16 mouse cellular contexts compared by ENCODE assay signal in genomic region chr5:132500817-132501231, GRCm38 (mm10). TPM values are rescaled to one million over a fixed set of nuclear protein-coding genes. Genes with fewer than 3 reads are reported as not detected.
DNase-seq lines count a peak whose midpoint lies in the region; ATAC-seq and TF ChIP-seq lines count a peak whose summit lies in the region.
"Had no signal": no experiment of that assay in that cellular context is flagged by ENCODE, and none has a peak within 500 bp of the region (broad histone marks: within the 10 kb centered on the region; RNA-seq: fewer than 3 reads in every experiment).

No protein-coding gene starts in this region.

- H3K4me2 ChIP-seq in forebrain, embryonic 12.5 days, result peak overlapping the region; percentile 19; the same call in 1 of the 2 replicates
- no peak overlapping the region for H3K4me2 ChIP-seq in forebrain, embryonic 15.5 days (replicated peaks)
- H3K4me2 ChIP-seq in lung, embryonic 14.5 days, result no peak overlapping the region
- no peak overlapping the region for H3K4me2 ChIP-seq in midbrain, embryonic 14.5 days (ENCODE audit: low read length)

- TF ChIP-seq CTCF in lung, embryonic 14.5 days (IDR thresholded peaks at IDR 0.05; ENCODE audit: low read depth), result no peak

- WGBS in forebrain, embryonic 12.5 days, result 5% methylated on average over 3 of the region's 3 CpGs
- 0% methylated on average over 3 of the region's 3 CpGs for WGBS in forebrain, embryonic 15.5 days
- 9% methylated on average over 3 of the region's 3 CpGs for WGBS in lung, embryonic 14.5 days
- WGBS in midbrain, embryonic 14.5 days, result 3% methylated on average over 3 of the region's 3 CpGs

- no peaks in the 10 kb centered on the region for H3K9me3 ChIP-seq in forebrain, embryonic 12.5 days
- no peaks in the 10 kb centered on the region for H3K9me3 ChIP-seq in forebrain, embryonic 15.5 days
- H3K9me3 ChIP-seq in lung, embryonic 14.5 days (ENCODE audit: low read depth, low read length), result no peaks in the 10 kb centered on the region
- no peaks in the 10 kb centered on the region for H3K9me3 ChIP-seq in midbrain, embryonic 14.5 days (ENCODE audit: control insufficient read depth, low read length)
- H3K9me3 ChIP-seq: G1E had no signal

- no peak for ATAC-seq in forebrain, embryonic 12.5 days (ENCODE audit: low FRiP score)
- ATAC-seq in forebrain, embryonic 15.5 days (replicated peaks), result no peak
- 0 out of 2 replicates have a peak, but pooled peaks have one; percentile 21 for ATAC-seq in lung, embryonic 14.5 days (ENCODE audit: insufficient read depth)
- no peak for ATAC-seq in midbrain, embryonic 14.5 days (ENCODE audit: low FRiP score, low TSS enrichment)
- ATAC-seq: intestine, postnatal 0 days had no signal

- no peak overlapping the region for H3K4me3 ChIP-seq in forebrain, embryonic 12.5 days (replicated peaks)
- no peak overlapping the region for H3K4me3 ChIP-seq in forebrain, embryonic 15.5 days
- no peak overlapping the region for H3K4me3 ChIP-seq in lung, embryonic 14.5 days (ENCODE audit: low read depth, low read length)
- no peak overlapping the region for H3K4me3 ChIP-seq in midbrain, embryonic 14.5 days (replicated peaks; ENCODE audit: low read depth, low read length)
- H3K4me3 ChIP-seq: myocyte had no signal

- H3K9ac ChIP-seq in forebrain, embryonic 12.5 days, result no peak overlapping the region
- H3K9ac ChIP-seq in forebrain, embryonic 15.5 days (replicated peaks), result no peak overlapping the region
- no peak overlapping the region for H3K9ac ChIP-seq in lung, embryonic 14.5 days
- H3K9ac ChIP-seq in midbrain, embryonic 14.5 days (replicated peaks; ENCODE audit: low read length), result no peak overlapping the region
- H3K9ac ChIP-seq: liver, embryonic 14.5 days had no signal

- no peaks in the 10 kb centered on the region for H3K36me3 ChIP-seq in forebrain, embryonic 12.5 days (replicated peaks)
- H3K36me3 ChIP-seq in forebrain, embryonic 15.5 days, result no peaks in the 10 kb centered on the region
- no peaks in the 10 kb centered on the region for H3K36me3 ChIP-seq in lung, embryonic 14.5 days (ENCODE audit: insufficient read depth)
- H3K36me3 ChIP-seq in midbrain, embryonic 14.5 days (ENCODE audit: control insufficient read depth, insufficient read depth, low read length), result no peaks in the 10 kb centered on the region
- H3K36me3 ChIP-seq: G1E had no signal

- H3K27me3 ChIP-seq in forebrain, embryonic 12.5 days, result peaks cover 8% of the 10 kb centered on the region
- no peaks in the 10 kb centered on the region for H3K27me3 ChIP-seq in forebrain, embryonic 15.5 days
- no peaks in the 10 kb centered on the region for H3K27me3 ChIP-seq in lung, embryonic 14.5 days (ENCODE audit: insufficient read depth, low read length)
- H3K27me3 ChIP-seq in midbrain, embryonic 14.5 days (ENCODE audit: control insufficient read depth, insufficient read depth, low read length), result no peaks in the 10 kb centered on the region

- H3K4me1 ChIP-seq in forebrain, embryonic 12.5 days, result peaks cover 30% of the 10 kb centered on the region
- H3K4me1 ChIP-seq in forebrain, embryonic 15.5 days, result peaks cover 24% of the 10 kb centered on the region
- H3K4me1 ChIP-seq in lung, embryonic 14.5 days (ENCODE audit: insufficient read depth), result peaks cover 5% of the 10 kb centered on the region; the same call in 1 of the 2 replicates
- peaks cover 15% of the 10 kb centered on the region; the same call in 1 of the 2 replicates for H3K4me1 ChIP-seq in midbrain, embryonic 14.5 days (ENCODE audit: control insufficient read depth, insufficient read depth, low read length)

- DNase-seq in lung, embryonic 14.5 days, result no peak
- no peak for DNase-seq in lung, postnatal 4 days
- DNase-seq in embryo, embryonic 11 days, result peak; percentile 71
- peak; percentile 54 for DNase-seq in midbrain, embryonic 14.5 days
- no peak for DNase-seq in adrenal gland, postnatal 36 days
- DNase-seq in layer of hippocampus, adult 9-10 months (ENCODE audit: low spot score), result no peak
- DNase-seq: cerebellum, adult 2 months; gastrocnemius, postnatal 36 days; lung, postnatal 36 days; spleen, adult 18-20 months had no signal

- no peak overlapping the region for H3K27ac ChIP-seq in forebrain, embryonic 12.5 days
- no peak overlapping the region for H3K27ac ChIP-seq in forebrain, embryonic 15.5 days (replicated peaks)
- H3K27ac ChIP-seq in lung, embryonic 14.5 days (ENCODE audit: low read depth), result no peak overlapping the region
- no peak overlapping the region for H3K27ac ChIP-seq in midbrain, embryonic 14.5 days (replicated peaks; ENCODE audit: low read depth, low read length)
- H3K27ac ChIP-seq: liver, embryonic 14.5 days had no signal

RNA-seq across cellular contexts. Expression of gene Auts2, which starts 42.3 kb away (rescaled TPM):
- 90.0 and 94.8 TPM in 2 replicates for polyA plus RNA-seq in forebrain, embryonic 12.5 days (2016; fragmentation: Nextera tagmentation; extraction: Ambion mirVana)
- polyA plus RNA-seq in forebrain, embryonic 15.5 days (2015; fragmentation: Nextera tagmentation; extraction: Ambion mirVana), result 94.3 and 105 TPM in 2 replicates
- polyA plus RNA-seq in lung, embryonic 14.5 days (2014; fragmentation: Nextera tagmentation; extraction: Ambion mirVana), result 25.8 and 27.3 TPM in 2 replicates
- polyA plus RNA-seq in midbrain, embryonic 14.5 days (2014; fragmentation: Nextera tagmentation; extraction: Ambion mirVana), result 61.6 and 75.0 TPM in 2 replicates
- total RNA-seq in adrenal gland, postnatal 36 days (2021), result 10 to 100 TPM; 33.6 to 40.6 TPM

Comparison
In these comparisons a context has a peak if more than half of its experiments do, and no peak if none do; other contexts are left out.
1. DNase-seq: peak in embryo, embryonic 11 days (single experiment) and midbrain, embryonic 14.5 days (single experiment); none in lung, embryonic 14.5 days (single experiment), lung, postnatal 4 days (0 of 2), adrenal gland, postnatal 36 days (0 of 2) and layer of hippocampus, adult 9-10 months (single experiment).